Mouse (Mus musculus): ENCODE measurements around the gene Lad1. TPM values are rescaled to one million over a fixed set of nuclear protein-coding genes. Genes with fewer than 3 reads are reported as not detected.

Lad1 gene
- polyA plus RNA-seq, 2 experiments = 12.2 to 25.9 TPM

- 89% methylated on average over 7 of the region's 7 CpGs for WGBS
- H3K4me1 ChIP-seq (ENCODE audit: control insufficient read depth, insufficient read depth, low read length) = no peaks in the 10 kb centered on the region
- no peak for ATAC-seq (ENCODE audit: low FRiP score, low read depth)
- H3K4me3 ChIP-seq (replicated peaks; ENCODE audit: low read length) = no peak overlapping the region
- no peaks in the 10 kb centered on the region for H3K27me3 ChIP-seq (ENCODE audit: control insufficient read depth, insufficient read depth, low read length)
- no peak for DNase-seq (ENCODE audit: low spot score)
- H3K9me3 ChIP-seq (ENCODE audit: control insufficient read depth, low read length) = no peaks in the 10 kb centered on the region
- no peak overlapping the region for H3K27ac ChIP-seq (replicated peaks; ENCODE audit: low read depth, low read length)
- TF ChIP-seq POLR2A (IDR thresholded peaks at IDR 0.05; ENCODE audit: borderline replicate concordance, extremely low read depth, insufficient read depth, insufficient read length) = no peak
- H3K9ac ChIP-seq (ENCODE audit: low read depth, low read length, severe bottlenecking) = no peak overlapping the region
- H3K4me2 ChIP-seq (replicated peaks; ENCODE audit: low read depth, low read length, severe bottlenecking) = no peak overlapping the region
- H3K36me3 ChIP-seq (ENCODE audit: control insufficient read depth, insufficient read depth, low read length) = no peaks in the 10 kb centered on the region
Observed at GRCm38 (mm10) chr1:135858533-135858932, 40.1 kb downstream of the Lad1 start.

- Histone ChIP-seq H3K4me3 (replicated peaks; ENCODE audit: low read length) (no peak overlapping the region), H3K27ac (replicated peaks; ENCODE audit: low read depth, low read length) (no peak overlapping the region), H3K36me3 (ENCODE audit: control insufficient read depth, insufficient read depth, low read length) (no peaks in the 10 kb centered on the region), H3K9ac (ENCODE audit: low read depth, low read length, severe bottlenecking) (no peak overlapping the region), H3K9me3 (ENCODE audit: control insufficient read depth, low read length) (no peaks in the 10 kb centered on the region), H3K27me3 (ENCODE audit: control insufficient read depth, insufficient read depth, low read length) (0 out of 2 replicates have a peak, but pooled peaks cover 5% of the 10 kb centered on the region), H3K4me2 (replicated peaks; ENCODE audit: low read depth, low read length, severe bottlenecking) (no peak overlapping the region), H3K4me1 (ENCODE audit: control insufficient read depth, insufficient read depth, low read length) (no peaks in the 10 kb centered on the region)
- WGBS = 58% methylated on average over 5 of the region's 5 CpGs
- ATAC-seq (ENCODE audit: low FRiP score, low read depth) (no peak), DNase-seq (ENCODE audit: low spot score) (no peak)
- TF ChIP-seq POLR2A (IDR thresholded peaks at IDR 0.05; ENCODE audit: borderline replicate concordance, extremely low read depth, insufficient read depth, insufficient read length) = no peak
Observed at GRCm38 (mm10) chr1:135861091-135861490, 42.7 kb downstream of the Lad1 start.

- H3K4me3 ChIP-seq (replicated peaks; ENCODE audit: low read length) = no peak overlapping the region
- DNase-seq (ENCODE audit: low spot score) (no peak), ATAC-seq (ENCODE audit: low FRiP score, low read depth) (no peak)
- H3K4me1 ChIP-seq (ENCODE audit: control insufficient read depth, insufficient read depth, low read length) = no peaks in the 10 kb centered on the region
- H3K36me3 ChIP-seq (ENCODE audit: control insufficient read depth, insufficient read depth, low read length) = no peaks in the 10 kb centered on the region
- TF ChIP-seq POLR2A (IDR thresholded peaks at IDR 0.05; ENCODE audit: borderline replicate concordance, extremely low read depth, insufficient read depth, insufficient read length) = no peak
- H3K27ac ChIP-seq (replicated peaks; ENCODE audit: low read depth, low read length) = no peak overlapping the region
- H3K27me3 ChIP-seq (ENCODE audit: control insufficient read depth, insufficient read depth, low read length) = 0 out of 2 replicates have a peak, but pooled peaks cover 5% of the 10 kb centered on the region
- no peaks in the 10 kb centered on the region for H3K9me3 ChIP-seq (ENCODE audit: control insufficient read depth, low read length)
- no peak overlapping the region for H3K4me2 ChIP-seq (replicated peaks; ENCODE audit: low read depth, low read length, severe bottlenecking)
- H3K9ac ChIP-seq (ENCODE audit: low read depth, low read length, severe bottlenecking) = no peak overlapping the region
- WGBS = 71% methylated on average over 9 of the region's 9 CpGs
Observed at GRCm38 (mm10) chr1:135861980-135862552, 43.7 kb downstream of the Lad1 start.

GRCm38 (mm10) chr1:135862561-135862960 lies 44.2 kb downstream of the Lad1 start:
- no peaks in the 10 kb centered on the region for H3K4me1 ChIP-seq (ENCODE audit: control insufficient read depth, insufficient read depth, low read length)
- no peak overlapping the region for H3K9ac ChIP-seq (ENCODE audit: low read depth, low read length, severe bottlenecking)
- no peak overlapping the region for H3K4me3 ChIP-seq (replicated peaks; ENCODE audit: low read length)
- no peak overlapping the region for H3K4me2 ChIP-seq (replicated peaks; ENCODE audit: low read depth, low read length, severe bottlenecking)
- H3K27ac ChIP-seq (replicated peaks; ENCODE audit: low read depth, low read length) = no peak overlapping the region
- H3K27me3 ChIP-seq (ENCODE audit: control insufficient read depth, insufficient read depth, low read length) = 0 out of 2 replicates have a peak, but pooled peaks cover 5% of the 10 kb centered on the region
- WGBS = 71% methylated on average over 5 of the region's 5 CpGs
- no peak for ATAC-seq (ENCODE audit: low FRiP score, low read depth)
- H3K36me3 ChIP-seq (ENCODE audit: control insufficient read depth, insufficient read depth, low read length) = no peaks in the 10 kb centered on the region
- H3K9me3 ChIP-seq (ENCODE audit: control insufficient read depth, low read length) = no peaks in the 10 kb centered on the region
- no peak for TF ChIP-seq POLR2A (IDR thresholded peaks at IDR 0.05; ENCODE audit: borderline replicate concordance, extremely low read depth, insufficient read depth, insufficient read length)
- no peak for DNase-seq (ENCODE audit: low spot score)

GRCm38 (mm10) chr1:135863786-135864335 lies 45.5 kb downstream of the Lad1 start:
- no peaks in the 10 kb centered on the region for H3K9me3 ChIP-seq (ENCODE audit: control insufficient read depth, low read length)
- TF ChIP-seq POLR2A (IDR thresholded peaks at IDR 0.05; ENCODE audit: borderline replicate concordance, extremely low read depth, insufficient read depth, insufficient read length) = no peak
- H3K27ac ChIP-seq (replicated peaks; ENCODE audit: low read depth, low read length) = no peak overlapping the region
- H3K4me3 ChIP-seq (replicated peaks; ENCODE audit: low read length) = no peak overlapping the region
- H3K4me1 ChIP-seq (ENCODE audit: control insufficient read depth, insufficient read depth, low read length) = no peaks in the 10 kb centered on the region
- H3K9ac ChIP-seq (ENCODE audit: low read depth, low read length, severe bottlenecking) = no peak overlapping the region
- H3K4me2 ChIP-seq (replicated peaks; ENCODE audit: low read depth, low read length, severe bottlenecking) = no peak overlapping the region
- no peaks in the 10 kb centered on the region for H3K36me3 ChIP-seq (ENCODE audit: control insufficient read depth, insufficient read depth, low read length)
- 0 out of 2 replicates have a peak, but pooled peaks cover 5% of the 10 kb centered on the region for H3K27me3 ChIP-seq (ENCODE audit: control insufficient read depth, insufficient read depth, low read length)
- ATAC-seq (ENCODE audit: low FRiP score, low read depth) (no peak), DNase-seq (ENCODE audit: low spot score) (no peak)
- 80% methylated on average over 9 of the region's 9 CpGs for WGBS

All from limb, embryonic 14.5 days (tissue).